Mouse (Mus musculus) brain, adult 2 months (tissue): ENCODE results near the gene B3galt1.

ENCODE experiments used
- DNase-seq: peaks from one replicate; pipeline ENCODE4 v3.0.0; 2011; ENCODE audit warnings: low read depth, low spot score

The B3galt1 gene

GRCm38 (mm10) chr2:68040752-68041151 is 475.1 kb downstream of the B3galt1 start:
- DNase-seq, result peak; percentile 78

- no peak for DNase-seq
These were observed 486.8 kb downstream of the B3galt1 start for GRCm38 (mm10) chr2:68052481-68052880.

DNA sequence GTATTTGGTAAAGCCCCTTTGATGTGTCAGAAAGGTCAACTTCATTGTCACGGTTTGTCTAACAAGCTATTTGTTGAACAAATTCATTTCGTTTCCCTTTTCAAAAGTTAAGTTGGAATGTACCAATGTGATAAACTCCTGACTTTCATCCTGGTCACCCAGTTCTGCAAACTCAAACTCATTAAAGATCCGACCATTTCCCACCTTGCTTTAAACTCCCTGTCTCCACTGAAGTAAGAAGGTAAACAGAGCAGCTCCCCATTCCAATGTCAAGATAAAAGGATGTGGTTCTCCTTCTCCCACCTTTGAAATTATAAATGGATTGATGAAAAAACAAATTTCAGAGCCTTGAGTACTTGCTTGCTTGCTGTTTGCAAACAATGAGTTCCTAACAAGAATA is 487.6 kb downstream of the B3galt1 start:
- no peak for DNase-seq

GRCm38 (mm10) chr2:68061341-68061740 is 495.7 kb downstream of the B3galt1 start:
- DNase-seq, result no peak

DNA sequence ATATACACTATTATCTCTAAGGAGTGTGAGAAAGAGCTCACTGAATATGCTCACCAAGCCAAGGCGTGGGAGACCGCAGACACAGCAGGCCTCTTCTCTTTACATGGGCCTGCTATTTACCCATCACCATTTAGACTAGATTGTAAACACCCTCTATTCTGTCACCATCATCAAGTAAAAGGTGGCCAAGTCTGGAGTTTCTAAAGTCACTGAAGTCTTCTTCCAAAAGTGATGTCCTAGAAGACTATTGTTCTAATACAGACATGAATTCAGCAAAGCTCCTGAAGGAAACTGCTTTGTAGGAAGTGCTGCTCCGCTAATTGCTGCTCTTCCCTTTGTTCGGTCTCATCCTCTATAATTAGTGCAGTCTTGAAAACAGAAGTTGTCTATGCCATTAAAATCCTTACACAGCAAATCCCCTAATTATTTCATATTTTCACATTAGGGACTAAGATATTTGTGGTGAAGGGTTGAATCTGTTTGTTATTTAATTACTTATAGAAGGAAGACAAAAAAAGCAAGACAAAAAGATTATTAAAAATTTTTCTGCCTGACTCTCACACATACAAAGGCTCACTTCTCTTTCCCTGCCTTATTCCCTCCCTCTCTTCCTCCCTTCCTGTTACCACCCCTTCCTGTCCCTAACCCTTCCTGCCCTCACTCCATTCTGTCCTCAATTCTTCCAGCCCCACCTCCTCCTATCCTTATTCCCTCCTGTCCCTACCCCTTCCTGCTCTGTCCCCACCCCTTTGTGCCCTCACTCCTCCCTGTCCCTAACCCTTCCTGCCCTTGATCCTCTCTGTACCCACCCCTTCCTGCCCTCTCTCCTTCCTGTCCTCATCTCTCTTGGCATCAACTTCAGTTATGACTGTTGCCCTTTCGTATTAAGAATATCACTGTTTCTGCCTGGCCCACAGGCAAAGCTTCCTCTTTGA is 514.0 kb downstream of the B3galt1 start:
- peak; percentile 57 for DNase-seq

- peak; percentile 72 for DNase-seq
These were observed 515.2 kb downstream of the B3galt1 start for GRCm38 (mm10) chr2:68080872-68081280.

DNA sequence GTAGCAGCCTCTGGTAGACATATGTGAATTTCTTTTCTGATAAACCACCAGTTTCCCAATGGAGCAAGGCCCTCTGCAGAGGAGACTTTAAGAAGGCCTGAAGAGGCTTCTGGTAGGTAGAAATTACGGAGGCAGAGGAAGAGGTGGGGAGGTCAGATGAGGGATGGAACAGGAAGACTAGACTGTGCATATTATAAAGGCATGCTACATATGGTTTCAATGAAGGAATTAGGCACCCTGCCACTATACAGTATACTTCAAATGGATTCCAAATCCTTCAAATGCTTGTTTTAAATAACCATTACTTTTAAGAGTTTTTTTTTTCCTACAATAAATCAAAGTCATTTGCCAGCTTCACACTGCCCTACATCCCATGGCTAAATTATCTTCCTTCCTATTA is 518.8 kb downstream of the B3galt1 start:
- DNase-seq, result no peak

DNA sequence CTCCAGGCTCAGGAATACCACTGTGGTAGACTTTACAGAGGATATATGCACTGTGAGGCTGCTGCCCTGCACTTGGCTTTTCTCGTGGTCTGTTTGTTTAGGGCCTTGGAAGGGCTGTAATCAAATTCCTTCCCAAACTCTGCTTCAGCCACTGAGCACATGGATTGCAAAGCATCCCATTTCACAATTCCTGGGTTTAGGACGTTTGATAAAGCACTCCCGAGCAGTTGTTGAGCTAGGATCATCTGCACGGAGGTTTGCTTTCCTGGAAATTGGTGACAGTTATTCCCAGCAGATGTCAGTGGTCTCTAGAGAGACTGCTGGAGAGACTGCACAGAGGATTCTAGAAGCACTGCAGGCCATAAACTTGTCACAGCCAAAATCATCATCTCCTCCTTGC is 520.4 kb downstream of the B3galt1 start:
- DNase-seq, result no peak

- peak; percentile 39 for DNase-seq
These were observed 525.9 kb downstream of the B3galt1 start for GRCm38 (mm10) chr2:68091559-68091958.

DNA sequence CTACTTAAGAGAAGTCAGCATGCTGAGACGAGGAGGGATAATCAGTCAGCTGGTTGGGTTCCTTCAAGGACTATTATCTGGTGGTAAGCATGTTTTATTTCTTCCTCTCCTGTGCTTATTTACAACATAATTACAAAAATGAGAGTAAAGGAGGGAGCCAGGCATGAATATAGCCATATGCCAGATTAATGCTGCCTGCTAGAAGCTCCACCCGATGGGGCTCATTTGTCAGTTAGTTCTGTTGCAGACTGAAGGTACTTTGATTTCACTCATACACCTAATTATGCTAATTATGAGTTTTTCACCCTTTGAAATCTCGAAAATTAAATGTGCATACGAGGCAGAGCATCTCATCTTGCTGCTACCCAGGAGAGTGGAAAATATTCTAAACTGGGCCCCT is 539.0 kb downstream of the B3galt1 start:
- no peak for DNase-seq

- peak; percentile 21 for DNase-seq
These were observed 552.4 kb downstream of the B3galt1 start for GRCm38 (mm10) chr2:68118076-68118475.

DNA sequence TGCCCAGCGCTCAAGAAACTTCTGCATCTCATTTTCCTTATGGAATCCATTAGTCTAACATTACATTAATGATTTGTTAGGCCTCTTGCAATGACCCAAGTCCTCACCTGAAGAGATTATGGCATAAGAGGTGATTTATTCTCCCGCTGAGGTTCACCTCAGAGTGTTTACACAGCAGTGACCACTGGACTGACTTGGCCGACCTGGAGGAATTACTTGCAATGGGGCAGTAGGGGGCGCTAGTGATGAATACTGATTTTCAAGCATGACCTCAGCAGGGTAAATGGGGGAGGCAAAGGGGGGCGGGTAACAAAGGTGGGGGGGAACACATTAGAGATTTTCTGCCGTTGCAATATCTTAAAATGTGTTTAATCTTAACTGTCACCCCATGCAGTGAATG is 559.1 kb downstream of the B3galt1 start:
- DNase-seq, result peak; percentile 21

DNA sequence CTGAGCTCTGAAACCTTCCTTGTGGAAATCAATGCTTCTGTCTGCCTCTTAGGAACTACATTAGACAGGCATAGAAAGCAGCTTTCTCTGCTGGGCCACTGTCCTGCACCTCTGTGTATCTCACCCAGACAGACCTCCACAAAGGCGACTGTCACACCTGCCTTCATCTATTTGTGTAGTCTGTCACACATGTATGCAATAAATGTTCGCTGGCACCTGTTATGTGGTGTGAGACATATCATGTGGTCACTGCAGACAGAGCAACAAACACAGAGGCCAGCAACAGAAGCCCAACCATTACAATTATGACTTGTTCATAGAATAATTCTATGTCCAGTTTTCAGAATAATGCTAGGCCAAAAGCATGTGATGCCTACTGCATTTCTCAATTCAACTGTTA is 575.4 kb downstream of the B3galt1 start:
- DNase-seq, result no peak

DNA sequence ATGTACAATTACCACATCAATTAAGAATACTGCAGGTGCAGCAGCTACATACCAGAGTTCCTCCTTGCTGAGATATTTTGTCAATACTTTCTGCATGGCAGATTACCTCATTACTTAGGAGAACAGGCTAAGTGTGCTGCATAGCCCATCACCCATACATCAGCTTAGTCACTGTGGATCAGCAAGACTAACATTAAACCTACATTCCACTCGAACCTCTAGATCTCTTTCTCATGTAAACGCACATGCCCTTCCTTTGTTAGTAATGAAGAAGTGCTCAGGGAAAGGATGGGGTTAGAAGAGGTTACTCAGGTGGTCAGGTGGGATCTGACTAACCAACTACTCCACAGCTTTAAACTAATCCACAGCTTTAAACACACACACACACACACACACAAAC is 577.6 kb downstream of the B3galt1 start:
- DNase-seq, result no peak

DNA sequence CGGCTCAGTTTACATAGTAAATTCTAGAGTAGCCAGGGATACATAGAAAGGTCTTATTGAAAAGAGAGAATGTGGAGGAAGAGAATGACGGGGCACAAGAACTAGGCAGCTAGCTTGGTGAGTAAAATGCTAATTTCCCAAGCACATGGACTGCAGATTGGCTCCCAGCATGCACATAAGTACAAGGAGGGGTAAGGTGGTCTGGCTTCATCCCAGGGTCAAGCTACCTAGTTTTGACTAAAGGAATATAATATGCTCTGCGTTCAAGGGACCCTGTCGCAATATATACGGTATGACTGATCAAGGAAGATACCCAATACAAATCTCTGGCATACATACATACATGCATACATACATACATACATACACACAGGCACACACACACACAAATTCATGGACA is 594.1 kb downstream of the B3galt1 start:
- no peak for DNase-seq

DNA sequence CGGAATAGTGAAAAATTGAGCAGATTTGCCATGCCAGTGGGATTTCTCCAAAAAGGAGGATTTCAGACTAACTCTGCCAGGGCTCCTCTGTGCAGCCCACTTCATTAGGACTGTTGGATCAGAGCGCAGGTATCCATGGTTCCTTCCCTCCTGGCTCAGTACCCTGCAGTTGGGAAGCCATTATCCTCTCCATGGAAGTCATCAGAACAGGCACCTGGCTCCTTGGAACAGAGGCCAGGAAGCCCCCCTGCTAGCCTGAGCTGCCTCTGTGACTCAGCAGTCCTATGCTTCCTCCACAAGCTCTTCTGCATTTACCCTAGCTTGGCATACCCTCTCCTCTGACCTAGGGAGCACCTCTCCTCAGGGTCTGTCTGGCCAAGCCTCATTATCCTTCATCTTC is 594.9 kb downstream of the B3galt1 start:
- no peak for DNase-seq

- peak; percentile 38 for DNase-seq
These were observed 596.3 kb downstream of the B3galt1 start for GRCm38 (mm10) chr2:68162012-68162411.

DNA sequence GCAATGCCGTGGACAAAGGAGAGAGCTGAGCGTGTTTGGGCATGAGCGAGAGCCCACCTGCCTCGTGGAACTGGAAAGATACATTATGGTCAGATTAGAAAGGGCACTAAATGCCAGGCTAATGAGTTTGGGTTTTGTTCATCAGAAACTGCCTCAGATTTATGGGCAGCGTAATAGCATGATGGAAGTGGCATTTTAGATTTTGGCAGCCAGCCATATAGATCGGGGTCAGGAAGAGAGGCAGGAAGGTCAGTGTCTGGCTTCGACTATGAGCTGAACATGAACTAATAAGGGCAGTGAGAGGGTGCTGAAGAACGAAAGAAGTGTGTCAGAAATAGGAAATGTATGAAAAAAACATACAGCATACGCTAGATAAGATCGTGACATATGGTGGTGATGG is 605.6 kb downstream of the B3galt1 start:
- no peak for DNase-seq
